Mouse (Mus musculus): ENCODE results near the gene Otulin. TPM values are rescaled to one million over a fixed set of nuclear protein-coding genes. Genes with fewer than 3 reads are reported as not detected.

Otulin gene
- polyA plus RNA-seq, 1 experiment from 2014 or later: 45.9 TPM

DNA sequence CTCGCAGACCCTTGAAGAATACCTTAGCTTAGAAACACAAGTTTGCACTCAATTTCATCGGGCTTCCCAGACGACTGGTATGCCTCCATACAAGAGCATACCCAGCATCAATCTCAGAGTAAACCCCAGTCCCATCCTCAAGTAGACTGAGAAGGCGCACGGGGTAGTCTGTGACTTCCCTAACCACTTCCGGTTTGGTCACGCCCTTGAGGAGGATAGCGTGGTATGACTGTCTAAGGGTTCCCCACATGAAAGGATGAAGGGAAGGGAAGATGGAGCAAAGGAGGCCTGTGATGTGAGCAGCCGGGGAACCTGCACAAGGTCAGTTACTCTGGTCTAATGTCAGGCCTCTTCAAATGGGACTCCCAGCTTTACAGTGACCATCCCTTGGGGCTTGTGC lies 2.7 kb downstream of the Otulin start:
- DNase-seq (ENCODE audit: low spot score) (no peak), ATAC-seq (replicated peaks; ENCODE audit: low FRiP score) (no peak)
- peaks cover 4% of the 10 kb centered on the region; the same call in 1 of the 2 replicates for H3K36me3 ChIP-seq (ENCODE audit: control insufficient read depth, insufficient read depth, low read length)
- peaks cover 36% of the 10 kb centered on the region for H3K4me1 ChIP-seq (replicated peaks; ENCODE audit: control insufficient read depth, insufficient read depth, low read length)
- H3K4me3 ChIP-seq (ENCODE audit: low read depth, low read length): no peak overlapping the region
- H3K27ac ChIP-seq (ENCODE audit: low read depth, low read length): no peak overlapping the region
- H3K9me3 ChIP-seq (ENCODE audit: control insufficient read depth, low read length): no peaks in the 10 kb centered on the region
- no peak overlapping the region for H3K4me2 ChIP-seq
- H3K27me3 ChIP-seq (replicated peaks; ENCODE audit: control insufficient read depth, insufficient read depth, low read length): no peaks in the 10 kb centered on the region
- 59% methylated on average over 9 of the region's 9 CpGs for WGBS
- H3K9ac ChIP-seq (ENCODE audit: low read depth, low read length): no peak overlapping the region

DNA sequence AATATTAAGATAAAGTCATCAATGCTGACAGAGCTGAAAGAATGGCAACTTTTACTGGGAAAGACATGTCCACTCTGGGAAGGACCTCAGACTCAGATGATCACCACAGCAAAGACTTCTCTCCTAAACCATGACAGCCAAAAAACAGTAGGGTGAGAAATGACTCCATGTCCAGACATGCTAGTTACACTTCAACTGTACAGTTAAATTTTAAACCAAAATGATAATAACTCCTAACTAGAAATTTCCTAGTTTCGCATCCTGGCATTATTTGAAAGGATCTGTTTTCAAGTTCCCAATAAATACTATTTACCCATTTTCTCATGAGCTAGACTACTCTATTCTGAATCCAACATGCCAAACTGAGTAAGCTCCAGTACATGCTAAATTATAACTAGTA lies 4.2 kb downstream of the Otulin start:
- H3K9me3 ChIP-seq (ENCODE audit: control insufficient read depth, low read length): no peaks in the 10 kb centered on the region
- H3K27ac ChIP-seq (ENCODE audit: low read depth, low read length): no peak overlapping the region
- no peak for DNase-seq (ENCODE audit: low spot score)
- peak overlapping the region; percentile 7; the same call in 1 of the 2 replicates for H3K4me2 ChIP-seq
- peaks cover 36% of the 10 kb centered on the region for H3K4me1 ChIP-seq (replicated peaks; ENCODE audit: control insufficient read depth, insufficient read depth, low read length)
- no peak for ATAC-seq (replicated peaks; ENCODE audit: low FRiP score)
- no peaks in the 10 kb centered on the region for H3K27me3 ChIP-seq (replicated peaks; ENCODE audit: control insufficient read depth, insufficient read depth, low read length)
- peaks cover 6% of the 10 kb centered on the region; the same call in 1 of the 2 replicates for H3K36me3 ChIP-seq (ENCODE audit: control insufficient read depth, insufficient read depth, low read length)
- H3K4me3 ChIP-seq (ENCODE audit: low read depth, low read length): no peak overlapping the region
- no peak overlapping the region for H3K9ac ChIP-seq (ENCODE audit: low read depth, low read length)
- WGBS: 85% methylated on average over 1 of the region's 1 CpGs

DNA sequence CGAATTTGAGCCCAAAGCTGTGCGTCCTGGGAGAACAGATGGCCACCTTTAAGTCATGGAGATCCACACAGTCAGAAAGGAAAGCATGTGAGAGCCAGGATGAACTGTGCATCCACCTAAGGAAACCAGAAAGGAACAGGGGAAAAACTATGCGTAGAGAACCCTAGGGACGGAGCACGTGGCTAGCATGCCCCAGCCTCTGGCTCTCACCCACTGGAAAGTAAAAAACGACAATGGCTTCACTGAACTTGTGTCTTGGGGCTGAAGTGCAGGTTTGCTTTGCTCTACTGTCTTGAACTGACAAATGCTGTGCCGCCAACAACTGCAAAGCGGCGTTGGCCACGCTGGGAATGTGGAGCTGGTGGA lies 4.6 kb downstream of the Otulin start:
- peak overlapping the region; percentile 7; the same call in 1 of the 2 replicates for H3K4me2 ChIP-seq
- H3K9me3 ChIP-seq (ENCODE audit: control insufficient read depth, low read length): no peaks in the 10 kb centered on the region
- peaks cover 9% of the 10 kb centered on the region; the same call in 1 of the 2 replicates for H3K36me3 ChIP-seq (ENCODE audit: control insufficient read depth, insufficient read depth, low read length)
- H3K4me3 ChIP-seq (ENCODE audit: low read depth, low read length): no peak overlapping the region
- H3K4me1 ChIP-seq (replicated peaks; ENCODE audit: control insufficient read depth, insufficient read depth, low read length): peaks cover 40% of the 10 kb centered on the region
- no peak for DNase-seq (ENCODE audit: low spot score)
- no peak overlapping the region for H3K27ac ChIP-seq (ENCODE audit: low read depth, low read length)
- no peak for ATAC-seq (replicated peaks; ENCODE audit: low FRiP score)
- no peaks in the 10 kb centered on the region for H3K27me3 ChIP-seq (replicated peaks; ENCODE audit: control insufficient read depth, insufficient read depth, low read length)
- 65% methylated on average over 10 of the region's 10 CpGs for WGBS
- no peak overlapping the region for H3K9ac ChIP-seq (ENCODE audit: low read depth, low read length)

DNA sequence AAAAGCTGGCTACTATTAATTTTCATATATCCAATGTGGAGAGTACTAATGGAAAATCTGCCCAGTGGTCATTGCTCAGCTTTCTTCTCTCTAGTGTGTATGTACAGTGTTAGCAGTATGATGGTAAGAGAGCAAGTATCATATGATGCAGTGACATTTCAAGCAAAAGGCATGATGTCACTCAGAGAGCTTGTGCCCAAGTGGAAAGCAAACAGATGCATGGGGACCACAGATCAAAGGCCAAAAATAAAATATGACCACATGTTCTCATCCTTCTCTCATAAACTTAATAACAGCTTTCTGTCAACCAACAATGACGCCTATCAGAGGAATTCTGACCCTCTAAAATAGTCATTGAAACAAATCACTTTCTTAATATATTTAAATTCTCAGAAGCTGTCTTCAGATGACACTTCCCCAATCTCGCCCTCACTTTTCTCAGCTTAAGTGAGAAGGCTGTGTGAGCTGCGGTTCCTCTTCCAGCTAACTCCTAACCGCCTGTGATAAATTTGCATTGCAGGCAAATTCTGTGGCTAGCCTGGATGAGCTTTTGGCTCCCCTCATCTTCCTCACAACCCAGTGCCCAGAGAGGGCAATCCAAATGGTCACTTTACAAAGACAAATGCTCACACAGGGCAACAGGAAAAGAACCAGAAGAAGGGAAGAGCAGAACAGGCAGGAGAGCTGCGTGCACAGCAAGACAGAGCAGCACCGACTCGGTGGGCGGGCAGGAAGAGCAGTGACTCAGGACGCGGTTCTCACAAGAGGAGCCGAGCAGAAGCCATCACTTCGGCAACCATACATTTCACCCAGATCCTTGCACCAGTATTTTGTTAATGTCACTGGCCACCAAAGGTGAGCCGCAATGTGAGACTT lies 5.2 kb downstream of the Otulin start:
- Histone ChIP-seq H3K9me3 (ENCODE audit: control insufficient read depth, low read length) (no peaks in the 10 kb centered on the region), H3K27ac (ENCODE audit: low read depth, low read length) (no peak overlapping the region), H3K4me1 (replicated peaks; ENCODE audit: control insufficient read depth, insufficient read depth, low read length) (peaks cover 40% of the 10 kb centered on the region), H3K9ac (ENCODE audit: low read depth, low read length) (no peak overlapping the region), H3K36me3 (ENCODE audit: control insufficient read depth, insufficient read depth, low read length) (peaks cover 9% of the 10 kb centered on the region; the same call in 1 of the 2 replicates), H3K4me2 (peak overlapping the region; percentile 7; the same call in 1 of the 2 replicates), H3K4me3 (ENCODE audit: low read depth, low read length) (no peak overlapping the region), H3K27me3 (replicated peaks; ENCODE audit: control insufficient read depth, insufficient read depth, low read length) (no peaks in the 10 kb centered on the region)
- DNase-seq (ENCODE audit: low spot score) (no peak), ATAC-seq (replicated peaks; ENCODE audit: low FRiP score) (no peak)
- WGBS: 58% methylated on average over 13 of the region's 13 CpGs

DNA sequence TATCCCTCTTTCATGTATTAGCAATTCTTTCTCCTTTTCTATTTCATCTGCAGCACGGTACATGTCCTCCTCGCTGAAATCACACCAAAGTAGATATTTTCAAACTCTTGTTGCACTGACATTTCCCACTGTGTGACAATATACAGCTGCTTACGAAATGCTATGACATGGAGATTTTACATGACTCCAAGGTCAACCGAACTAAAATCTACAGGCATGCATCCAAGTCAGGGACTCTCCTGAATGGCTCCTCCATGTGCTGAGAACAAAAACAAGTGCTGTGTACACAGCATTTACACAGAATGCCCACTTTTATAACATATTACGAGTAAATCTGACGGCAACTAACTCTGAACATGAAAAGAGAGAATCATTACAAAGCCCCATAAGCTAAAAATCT lies 7.2 kb downstream of the Otulin start:
- peaks cover 9% of the 10 kb centered on the region; the same call in 1 of the 2 replicates for H3K36me3 ChIP-seq (ENCODE audit: control insufficient read depth, insufficient read depth, low read length)
- H3K9me3 ChIP-seq (ENCODE audit: control insufficient read depth, low read length): no peaks in the 10 kb centered on the region
- no peak for DNase-seq (ENCODE audit: low spot score)
- H3K27ac ChIP-seq (ENCODE audit: low read depth, low read length): no peak overlapping the region
- 90% methylated on average over 6 of the region's 6 CpGs for WGBS
- ATAC-seq (replicated peaks; ENCODE audit: low FRiP score): no peak
- H3K27me3 ChIP-seq (replicated peaks; ENCODE audit: control insufficient read depth, insufficient read depth, low read length): no peaks in the 10 kb centered on the region
- H3K4me1 ChIP-seq (replicated peaks; ENCODE audit: control insufficient read depth, insufficient read depth, low read length): peaks cover 41% of the 10 kb centered on the region
- no peak overlapping the region for H3K4me2 ChIP-seq
- no peak overlapping the region for H3K4me3 ChIP-seq (ENCODE audit: low read depth, low read length)
- H3K9ac ChIP-seq (ENCODE audit: low read depth, low read length): no peak overlapping the region

DNA sequence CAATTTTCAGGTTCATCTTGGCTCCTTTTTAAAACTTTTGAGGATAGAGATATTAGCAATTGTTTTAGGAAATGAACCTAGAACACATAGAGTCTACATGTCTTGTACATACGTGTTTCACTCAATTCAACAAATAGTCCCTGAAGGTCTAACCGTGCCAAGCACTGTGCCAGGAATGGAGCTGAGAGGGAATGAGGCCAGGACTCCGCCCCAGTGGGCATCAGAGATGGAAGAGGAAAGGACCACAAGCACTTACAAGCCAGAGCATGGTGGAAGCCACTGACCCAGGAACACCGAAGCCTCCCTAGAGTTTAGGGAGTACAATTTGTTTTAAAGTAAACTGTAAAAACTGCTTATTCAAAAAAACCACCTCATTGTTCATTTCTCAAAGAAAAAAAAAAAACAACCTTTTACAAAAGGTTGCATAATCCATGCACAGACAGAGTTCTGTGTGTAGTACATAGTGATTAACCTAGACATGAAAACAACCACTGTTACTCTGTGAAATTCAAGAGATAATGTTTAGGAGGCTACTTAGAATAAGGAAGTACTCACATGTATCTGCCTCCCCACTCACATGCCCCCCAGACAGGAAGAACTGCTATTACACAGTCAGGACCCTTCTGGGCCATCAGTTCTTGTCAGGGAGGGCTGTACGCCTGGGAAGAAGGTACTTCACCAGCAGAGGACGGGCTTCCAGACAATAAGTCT lies 9.9 kb downstream of the Otulin start:
- no peaks in the 10 kb centered on the region for H3K9me3 ChIP-seq (ENCODE audit: control insufficient read depth, low read length)
- H3K9ac ChIP-seq (ENCODE audit: low read depth, low read length): no peak overlapping the region
- DNase-seq (ENCODE audit: low spot score) (no peak), ATAC-seq (replicated peaks; ENCODE audit: low FRiP score) (no peak)
- H3K4me2 ChIP-seq: no peak overlapping the region
- peaks cover 16% of the 10 kb centered on the region for H3K4me1 ChIP-seq (replicated peaks; ENCODE audit: control insufficient read depth, insufficient read depth, low read length)
- no peak overlapping the region for H3K4me3 ChIP-seq (ENCODE audit: low read depth, low read length)
- H3K36me3 ChIP-seq (ENCODE audit: control insufficient read depth, insufficient read depth, low read length): peaks cover 12% of the 10 kb centered on the region; the same call in 1 of the 2 replicates
- WGBS: 81% methylated on average over 6 of the region's 6 CpGs
- no peaks in the 10 kb centered on the region for H3K27me3 ChIP-seq (replicated peaks; ENCODE audit: control insufficient read depth, insufficient read depth, low read length)
- H3K27ac ChIP-seq (ENCODE audit: low read depth, low read length): no peak overlapping the region

DNA sequence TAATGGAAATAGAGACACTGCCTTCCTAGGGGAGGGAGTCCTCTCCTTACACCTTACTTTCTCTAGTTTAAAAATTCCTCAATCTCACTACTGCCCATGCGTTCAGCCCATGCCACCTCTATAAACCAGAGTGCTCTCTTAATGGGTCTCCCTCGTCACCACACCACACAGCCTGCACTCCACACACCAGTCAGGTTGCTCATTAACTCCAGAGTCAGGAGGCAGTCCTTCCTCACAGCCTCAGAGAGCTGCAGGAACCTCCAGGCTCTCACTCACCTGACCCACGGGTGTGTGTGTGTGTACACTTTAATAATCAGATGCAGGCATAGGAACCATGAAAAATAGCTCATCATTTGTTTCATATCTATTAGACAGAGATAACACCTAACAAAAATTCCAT lies 10.8 kb downstream of the Otulin start:
- Histone ChIP-seq H3K36me3 (ENCODE audit: control insufficient read depth, insufficient read depth, low read length) (peaks cover 17% of the 10 kb centered on the region; the same call in 1 of the 2 replicates), H3K27ac (ENCODE audit: low read depth, low read length) (no peak overlapping the region), H3K27me3 (replicated peaks; ENCODE audit: control insufficient read depth, insufficient read depth, low read length) (no peaks in the 10 kb centered on the region), H3K9me3 (ENCODE audit: control insufficient read depth, low read length) (no peaks in the 10 kb centered on the region), H3K4me2 (peak overlapping the region; percentile 3; the same call in 1 of the 2 replicates), H3K4me1 (replicated peaks; ENCODE audit: control insufficient read depth, insufficient read depth, low read length) (peaks cover 15% of the 10 kb centered on the region), H3K9ac (ENCODE audit: low read depth, low read length) (no peak overlapping the region), H3K4me3 (ENCODE audit: low read depth, low read length) (no peak overlapping the region)
- DNase-seq (ENCODE audit: low spot score): no peak
- WGBS: 66% methylated on average over 3 of the region's 3 CpGs
- peak; percentile 29; the same call in 1 of the 2 replicates for ATAC-seq (replicated peaks; ENCODE audit: low FRiP score)

DNA sequence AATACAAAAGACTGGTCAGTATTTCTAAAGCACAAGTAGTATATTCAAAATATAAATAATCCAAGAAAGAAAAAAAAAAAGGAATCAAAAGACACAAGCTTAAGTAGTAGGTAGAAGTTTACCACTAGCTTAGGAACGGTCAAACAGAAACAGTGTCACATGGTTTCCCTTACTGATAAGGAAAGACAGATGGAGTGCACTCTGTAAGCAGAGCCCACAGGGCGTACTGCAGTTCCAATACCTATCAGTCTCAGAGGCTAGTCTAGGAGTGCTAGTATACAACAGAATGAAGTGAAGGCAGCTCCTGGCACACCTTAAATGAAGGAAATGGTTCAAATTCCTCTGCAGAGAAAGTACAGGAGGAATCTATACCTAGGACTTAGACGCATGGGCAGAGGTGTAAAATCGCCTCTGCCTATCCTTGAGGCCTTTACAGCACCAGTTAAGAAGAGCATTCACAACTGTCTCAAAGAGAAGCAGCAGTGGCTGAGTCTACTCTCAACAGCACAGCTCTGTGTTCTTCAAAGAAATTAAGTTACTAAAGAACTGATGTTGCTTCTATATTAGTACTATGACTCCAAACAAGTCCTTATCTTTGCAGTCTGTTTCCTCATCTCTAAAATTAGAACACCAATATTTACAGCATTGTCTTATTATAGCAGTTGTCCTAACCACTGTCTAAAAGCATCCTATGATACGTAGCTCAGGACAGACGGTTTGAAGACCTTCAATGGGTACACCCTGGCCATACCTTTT lies 11.5 kb downstream of the Otulin start:
- Histone ChIP-seq H3K9me3 (ENCODE audit: control insufficient read depth, low read length) (no peaks in the 10 kb centered on the region), H3K36me3 (ENCODE audit: control insufficient read depth, insufficient read depth, low read length) (peaks cover 17% of the 10 kb centered on the region; the same call in 1 of the 2 replicates), H3K27ac (ENCODE audit: low read depth, low read length) (peak overlapping the region; percentile 25; the same call in 1 of the 2 replicates), H3K4me3 (ENCODE audit: low read depth, low read length) (no peak overlapping the region), H3K27me3 (replicated peaks; ENCODE audit: control insufficient read depth, insufficient read depth, low read length) (no peaks in the 10 kb centered on the region), H3K9ac (ENCODE audit: low read depth, low read length) (no peak overlapping the region), H3K4me2 (peak overlapping the region; percentile 3), H3K4me1 (replicated peaks; ENCODE audit: control insufficient read depth, insufficient read depth, low read length) (peaks cover 15% of the 10 kb centered on the region)
- WGBS: 41% methylated on average over 6 of the region's 6 CpGs
- ATAC-seq (replicated peaks; ENCODE audit: low FRiP score) (peak; percentile 91), DNase-seq (ENCODE audit: low spot score) (no peak)
